Mouse (Mus musculus): ENCODE measurements around the gene Pih1d1. TPM values are rescaled to one million over a fixed set of nuclear protein-coding genes. Genes with fewer than 3 reads are reported as not detected.

Gene Pih1d1
- polyA plus RNA-seq, 1 experiment from 2014 or later = 108 TPM

- Histone ChIP-seq H3K9ac (ENCODE audit: low read length) (no peak overlapping the region), H3K9me3 (replicated peaks; ENCODE audit: control insufficient read depth, low read length) (no peaks in the 10 kb centered on the region), H3K27ac (ENCODE audit: low read depth, low read length) (no peak overlapping the region), H3K4me1 (ENCODE audit: control insufficient read depth, insufficient read depth, low read length) (peaks cover 7% of the 10 kb centered on the region), H3K4me2 (ENCODE audit: low read length) (no peak overlapping the region), H3K4me3 (ENCODE audit: low read depth, low read length) (no peak overlapping the region), H3K27me3 (replicated peaks; ENCODE audit: control insufficient read depth, insufficient read depth, low read length) (peaks cover 16% of the 10 kb centered on the region), H3K36me3 (ENCODE audit: control insufficient read depth, insufficient read depth, low read length) (peaks cover 19% of the 10 kb centered on the region; the same call in 1 of the 2 replicates)
- WGBS = 95% methylated on average over 6 of the region's 6 CpGs
- DNase-seq (ENCODE audit: low spot score) (no peak), ATAC-seq (no peak)
These were observed 4.9 kb downstream of the Pih1d1 start for GRCm38 (mm10) chr7:45158991-45159390.

GRCm38 (mm10) chr7:45160316-45160800 is 6.3 kb downstream of the Pih1d1 start:
- WGBS = 90% methylated on average over 6 of the region's 6 CpGs
- Histone ChIP-seq H3K9ac (ENCODE audit: low read length) (no peak overlapping the region), H3K9me3 (replicated peaks; ENCODE audit: control insufficient read depth, low read length) (no peaks in the 10 kb centered on the region), H3K36me3 (ENCODE audit: control insufficient read depth, insufficient read depth, low read length) (peaks cover 19% of the 10 kb centered on the region; the same call in 1 of the 2 replicates), H3K4me3 (ENCODE audit: low read depth, low read length) (no peak overlapping the region), H3K4me2 (ENCODE audit: low read length) (no peak overlapping the region), H3K27me3 (replicated peaks; ENCODE audit: control insufficient read depth, insufficient read depth, low read length) (peaks cover 29% of the 10 kb centered on the region), H3K4me1 (ENCODE audit: control insufficient read depth, insufficient read depth, low read length) (peaks cover 7% of the 10 kb centered on the region), H3K27ac (ENCODE audit: low read depth, low read length) (no peak overlapping the region)
- ATAC-seq = no peak
- DNase-seq (ENCODE audit: low spot score) = no peak

- Histone ChIP-seq H3K4me3 (ENCODE audit: low read depth, low read length) (no peak overlapping the region), H3K9ac (ENCODE audit: low read length) (no peak overlapping the region), H3K4me1 (ENCODE audit: control insufficient read depth, insufficient read depth, low read length) (peaks cover 7% of the 10 kb centered on the region), H3K36me3 (ENCODE audit: control insufficient read depth, insufficient read depth, low read length) (peaks cover 19% of the 10 kb centered on the region; the same call in 1 of the 2 replicates), H3K27me3 (replicated peaks; ENCODE audit: control insufficient read depth, insufficient read depth, low read length) (peaks cover 34% of the 10 kb centered on the region), H3K27ac (ENCODE audit: low read depth, low read length) (no peak overlapping the region), H3K4me2 (ENCODE audit: low read length) (no peak overlapping the region), H3K9me3 (replicated peaks; ENCODE audit: control insufficient read depth, low read length) (no peaks in the 10 kb centered on the region)
- no peak for ATAC-seq
- WGBS = 90% methylated on average over 3 of the region's 3 CpGs
- no peak for DNase-seq (ENCODE audit: low spot score)
These were observed 6.8 kb downstream of the Pih1d1 start for GRCm38 (mm10) chr7:45160866-45161265.

GRCm38 (mm10) chr7:45161612-45162473 is 7.7 kb downstream of the Pih1d1 start:
- Histone ChIP-seq H3K4me3 (ENCODE audit: low read depth, low read length) (peak overlapping the region; percentile 24), H3K27me3 (replicated peaks; ENCODE audit: control insufficient read depth, insufficient read depth, low read length) (peaks cover 43% of the 10 kb centered on the region), H3K4me1 (ENCODE audit: control insufficient read depth, insufficient read depth, low read length) (peaks cover 7% of the 10 kb centered on the region), H3K36me3 (ENCODE audit: control insufficient read depth, insufficient read depth, low read length) (peaks cover 19% of the 10 kb centered on the region; the same call in 1 of the 2 replicates), H3K27ac (ENCODE audit: low read depth, low read length) (no peak overlapping the region; the same call in 1 of the 2 replicates), H3K9me3 (replicated peaks; ENCODE audit: control insufficient read depth, low read length) (no peaks in the 10 kb centered on the region), H3K9ac (ENCODE audit: low read length) (peak overlapping the region; percentile 21; the same call in 1 of the 2 replicates), H3K4me2 (ENCODE audit: low read length) (peak overlapping the region; percentile 56)
- DNase-seq (ENCODE audit: low spot score) = peak; percentile 96
- 5% methylated on average over 35 of the region's 35 CpGs for WGBS
- peak; percentile 89 for ATAC-seq

- DNase-seq (ENCODE audit: low spot score) = no peak
- Histone ChIP-seq H3K4me2 (ENCODE audit: low read length) (peak overlapping the region; percentile 56), H3K9ac (ENCODE audit: low read length) (peak overlapping the region; percentile 21; the same call in 1 of the 2 replicates), H3K4me3 (ENCODE audit: low read depth, low read length) (peak overlapping the region; percentile 24; the same call in 1 of the 2 replicates), H3K27ac (ENCODE audit: low read depth, low read length) (peak overlapping the region; percentile 16; the same call in 1 of the 2 replicates), H3K36me3 (ENCODE audit: control insufficient read depth, insufficient read depth, low read length) (peaks cover 18% of the 10 kb centered on the region; the same call in 1 of the 2 replicates), H3K27me3 (replicated peaks; ENCODE audit: control insufficient read depth, insufficient read depth, low read length) (peaks cover 44% of the 10 kb centered on the region), H3K4me1 (ENCODE audit: control insufficient read depth, insufficient read depth, low read length) (peaks cover 7% of the 10 kb centered on the region), H3K9me3 (replicated peaks; ENCODE audit: control insufficient read depth, low read length) (no peaks in the 10 kb centered on the region)
- WGBS = 31% methylated on average over 6 of the region's 6 CpGs
- ATAC-seq = no peak; the same call in 1 of the 2 replicates
These were observed 8.4 kb downstream of the Pih1d1 start for GRCm38 (mm10) chr7:45162551-45162950.

- no peak overlapping the region for H3K4me3 ChIP-seq (ENCODE audit: low read depth, low read length)
- H3K36me3 ChIP-seq (ENCODE audit: control insufficient read depth, insufficient read depth, low read length) = 0 out of 2 replicates have a peak, but pooled peaks cover 13% of the 10 kb centered on the region
- WGBS = 70% methylated on average over 9 of the region's 9 CpGs
- peak overlapping the region; percentile 57; the same call in 1 of the 2 replicates for H3K4me2 ChIP-seq (ENCODE audit: low read length)
- no peak overlapping the region for H3K27ac ChIP-seq (ENCODE audit: low read depth, low read length)
- H3K4me1 ChIP-seq (ENCODE audit: control insufficient read depth, insufficient read depth, low read length) = peaks cover 7% of the 10 kb centered on the region
- ATAC-seq (no peak), DNase-seq (ENCODE audit: low spot score) (no peak)
- H3K9me3 ChIP-seq (replicated peaks; ENCODE audit: control insufficient read depth, low read length) = no peaks in the 10 kb centered on the region
- H3K9ac ChIP-seq (ENCODE audit: low read length) = no peak overlapping the region
- peaks cover 48% of the 10 kb centered on the region for H3K27me3 ChIP-seq (replicated peaks; ENCODE audit: control insufficient read depth, insufficient read depth, low read length)
These were observed 9.0 kb downstream of the Pih1d1 start for GRCm38 (mm10) chr7:45162996-45163615.

DNA sequence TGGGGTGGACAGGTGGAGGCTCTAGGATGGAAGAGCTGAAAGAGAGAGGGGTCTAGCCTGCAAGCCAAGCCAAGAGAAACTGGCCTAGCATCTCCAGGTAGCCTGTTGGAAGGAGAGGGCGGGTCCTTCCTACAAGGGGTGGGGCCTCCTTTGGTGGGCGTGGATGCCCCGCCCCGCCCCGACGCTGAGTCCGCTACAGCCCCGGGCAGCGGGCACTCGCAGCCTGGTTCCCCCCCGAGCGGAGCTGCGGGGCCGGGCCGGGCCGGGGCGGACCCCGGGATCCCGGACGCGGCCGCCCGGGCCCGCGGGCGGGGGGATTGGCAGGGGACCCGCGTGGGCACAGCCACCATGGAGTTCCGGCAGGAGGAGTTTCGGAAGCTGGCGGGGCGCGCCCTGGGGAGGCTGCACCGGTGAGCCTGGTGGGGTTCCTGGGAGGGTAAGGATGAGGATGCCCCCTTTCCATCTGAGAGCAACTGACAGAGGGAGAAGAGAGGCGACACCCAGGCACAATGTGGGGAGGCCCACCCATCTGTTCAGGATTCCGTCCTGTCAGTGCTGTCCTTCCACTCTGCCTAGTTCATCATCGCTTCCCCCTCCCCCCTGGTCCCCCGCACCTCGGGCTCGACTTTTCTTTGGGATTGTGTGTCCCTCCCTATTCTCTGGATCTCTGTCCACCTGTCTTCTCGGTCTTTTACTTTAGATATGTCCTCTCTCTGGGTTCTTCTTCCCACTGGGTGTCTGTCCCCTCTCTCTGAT is 9.8 kb downstream of the Pih1d1 start, which contains the start of gene Slc17a7:
Gene Slc17a7, plus strand, starts transcription at position 215 of the 756 bp plus-strand sequence.
- 0 out of 2 replicates have a peak, but pooled peaks cover 7% of the 10 kb centered on the region for H3K36me3 ChIP-seq (ENCODE audit: control insufficient read depth, insufficient read depth, low read length)
- H3K4me1 ChIP-seq (ENCODE audit: control insufficient read depth, insufficient read depth, low read length) = peaks cover 10% of the 10 kb centered on the region
- H3K4me3 ChIP-seq (ENCODE audit: low read depth, low read length) = peak within 1 kb of the TSS; percentile 45
- H3K27ac ChIP-seq (ENCODE audit: low read depth, low read length) = peak within 1 kb of the TSS; percentile 52; the same call in 1 of the 2 replicates
- H3K27me3 ChIP-seq (replicated peaks; ENCODE audit: control insufficient read depth, insufficient read depth, low read length) = peaks cover 56% of the 10 kb centered on the region
- no peaks in the 10 kb centered on the region for H3K9me3 ChIP-seq (replicated peaks; ENCODE audit: control insufficient read depth, low read length)
- ATAC-seq (no peak; the same call in 1 of the 2 replicates), DNase-seq (ENCODE audit: low spot score) (peak; percentile 45)
- WGBS = under 1% methylated on average over 40 of the region's 41 CpGs
- peak within 1 kb of the TSS; percentile 57 for H3K4me2 ChIP-seq (ENCODE audit: low read length)
- H3K9ac ChIP-seq (ENCODE audit: low read length) = peak within 1 kb of the TSS; percentile 65

GRCm38 (mm10) chr7:45164833-45165232 is 10.7 kb downstream of the Pih1d1 start:
- H3K4me1 ChIP-seq (ENCODE audit: control insufficient read depth, insufficient read depth, low read length) = peaks cover 10% of the 10 kb centered on the region
- peak overlapping the region; percentile 57 for H3K4me2 ChIP-seq (ENCODE audit: low read length)
- 60% methylated on average over 5 of the region's 5 CpGs for WGBS
- DNase-seq (ENCODE audit: low spot score) (no peak), ATAC-seq (no peak)
- H3K27me3 ChIP-seq (replicated peaks; ENCODE audit: control insufficient read depth, insufficient read depth, low read length) = peaks cover 63% of the 10 kb centered on the region
- no peak overlapping the region for H3K27ac ChIP-seq (ENCODE audit: low read depth, low read length)
- H3K9me3 ChIP-seq (replicated peaks; ENCODE audit: control insufficient read depth, low read length) = no peaks in the 10 kb centered on the region
- H3K4me3 ChIP-seq (ENCODE audit: low read depth, low read length) = peak overlapping the region; percentile 45
- H3K9ac ChIP-seq (ENCODE audit: low read length) = peak overlapping the region; percentile 65
- H3K36me3 ChIP-seq (ENCODE audit: control insufficient read depth, insufficient read depth, low read length) = no peaks in the 10 kb centered on the region

All from forebrain, embryonic 14.5 days (tissue).